Mouse (Mus musculus): ENCODE data around the gene 4930469K13Rik. TPM values are rescaled to one million over a fixed set of nuclear protein-coding genes. Genes with fewer than 3 reads are reported as not detected.

The 4930469K13Rik gene
- polyA plus RNA-seq, 1 experiment from 2014 or later, result 0.23 TPM

DNA sequence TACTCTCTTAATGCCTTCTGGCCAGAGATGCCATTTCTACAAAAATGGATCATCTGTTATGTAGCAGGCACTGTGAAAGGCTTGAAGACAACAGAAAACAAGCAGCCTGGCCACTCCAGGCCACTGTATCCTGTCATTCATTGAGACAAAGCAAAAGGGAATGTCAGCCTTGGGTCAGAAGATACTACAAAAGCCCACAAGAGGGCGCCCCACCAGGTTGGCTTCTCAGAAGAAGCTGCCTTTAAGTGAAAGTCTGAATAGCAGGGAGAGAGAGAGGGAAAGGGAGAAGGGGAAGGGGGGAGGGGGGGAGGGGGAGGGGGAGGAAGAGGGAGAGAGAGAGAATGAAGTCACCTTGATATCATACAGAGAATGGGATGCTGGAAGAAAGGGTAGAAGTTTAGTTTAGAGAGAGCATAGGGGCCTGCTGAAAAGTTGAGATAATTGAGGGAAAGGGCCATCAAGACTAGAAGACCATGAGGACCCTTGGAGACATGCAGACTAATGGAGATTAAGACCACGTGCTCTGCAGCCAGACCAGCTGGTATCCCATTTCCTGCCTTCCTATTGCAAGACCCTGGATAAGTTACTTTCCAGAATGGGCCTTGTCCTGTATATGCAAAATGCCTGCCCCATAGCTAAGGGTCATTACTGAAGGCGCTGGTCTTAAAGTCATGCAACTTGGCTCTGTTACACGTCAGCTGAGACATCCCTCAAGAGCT, 154.1 kb downstream of the 4930469K13Rik start:
- no peaks in the 10 kb centered on the region for H3K9me3 ChIP-seq
- H3K27me3 ChIP-seq (replicated peaks), result no peaks in the 10 kb centered on the region
- H3K4me3 ChIP-seq (replicated peaks), result no peak overlapping the region
- H3K4me1 ChIP-seq, result no peaks in the 10 kb centered on the region
- H3K27ac ChIP-seq, result no peak overlapping the region
- no peaks in the 10 kb centered on the region for H3K36me3 ChIP-seq
- no peak for ATAC-seq (ENCODE audit: insufficient read depth, low FRiP score, low read depth)
- WGBS, result 63% methylated on average over 4 of the region's 4 CpGs
- H3K4me2 ChIP-seq, result no peak overlapping the region
- H3K9ac ChIP-seq, result no peak overlapping the region

DNA sequence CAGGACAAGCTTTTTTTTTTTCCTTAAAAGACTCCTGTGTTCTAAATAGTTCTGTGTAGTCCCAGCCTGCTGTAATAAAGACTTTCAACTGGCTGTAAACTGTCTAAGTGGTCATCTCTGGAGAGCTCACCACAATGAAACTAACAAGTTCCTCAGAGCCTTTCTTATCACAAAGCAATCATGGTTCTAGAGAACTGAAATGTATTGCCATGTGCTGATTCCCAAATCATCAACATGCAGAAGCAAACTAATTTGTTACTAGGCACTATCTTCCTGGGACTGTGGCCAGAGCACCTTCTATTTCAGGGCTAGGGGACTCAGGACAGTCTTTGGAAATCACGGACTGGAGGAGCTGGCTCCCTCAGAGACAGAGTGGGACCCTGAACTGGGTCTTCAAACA, 154.8 kb downstream of the 4930469K13Rik start:
- Histone ChIP-seq H3K36me3 (no peaks in the 10 kb centered on the region), H3K27ac (no peak overlapping the region), H3K4me2 (no peak overlapping the region), H3K9ac (no peak overlapping the region), H3K27me3 (replicated peaks) (no peaks in the 10 kb centered on the region), H3K9me3 (no peaks in the 10 kb centered on the region), H3K4me1 (no peaks in the 10 kb centered on the region), H3K4me3 (replicated peaks) (no peak overlapping the region)
- 85% methylated on average over 1 of the region's 1 CpGs for WGBS
- no peak for ATAC-seq (ENCODE audit: insufficient read depth, low FRiP score, low read depth)

DNA sequence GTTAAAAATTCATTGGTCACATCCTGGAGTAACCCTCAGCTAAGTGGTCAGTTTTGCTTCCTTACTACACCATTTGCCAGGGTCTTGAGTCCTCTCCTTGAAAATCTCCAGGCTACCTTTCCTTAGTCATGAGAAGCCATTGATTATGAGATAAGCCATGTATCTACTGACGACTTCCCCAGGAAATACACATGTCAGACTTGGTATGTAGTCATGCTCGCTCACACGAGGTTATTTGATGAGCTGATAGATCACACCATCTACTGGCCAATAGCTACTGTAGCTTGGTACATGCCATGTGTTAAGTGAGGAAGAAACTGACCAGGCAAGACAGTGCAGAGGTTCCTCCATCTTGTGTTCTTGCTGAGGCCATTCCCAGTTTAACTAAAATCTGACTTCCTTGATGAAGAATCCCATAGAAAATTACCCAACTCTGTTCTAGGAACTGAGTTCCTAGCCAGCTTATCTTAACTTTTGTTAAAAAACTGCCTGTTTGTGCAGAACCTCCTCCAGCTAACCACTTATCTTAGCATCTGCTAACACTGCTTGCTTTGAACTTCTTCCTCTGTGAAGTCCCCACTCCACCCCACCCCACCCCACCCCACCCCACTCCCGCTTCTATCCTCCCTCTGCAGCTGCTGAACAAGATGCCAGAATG, 158.8 kb downstream of the 4930469K13Rik start:
- H3K9me3 ChIP-seq, result no peaks in the 10 kb centered on the region
- 61% methylated on average over 4 of the region's 4 CpGs for WGBS
- H3K27me3 ChIP-seq (replicated peaks), result no peaks in the 10 kb centered on the region
- no peaks in the 10 kb centered on the region for H3K36me3 ChIP-seq
- no peak overlapping the region for H3K4me2 ChIP-seq
- no peak for ATAC-seq (ENCODE audit: insufficient read depth, low FRiP score, low read depth)
- H3K4me3 ChIP-seq (replicated peaks), result no peak overlapping the region
- no peak overlapping the region for H3K27ac ChIP-seq
- H3K4me1 ChIP-seq, result no peaks in the 10 kb centered on the region
- H3K9ac ChIP-seq, result no peak overlapping the region

GRCm38 (mm10) chr11:33938561-33939274, 159.6 kb downstream of the 4930469K13Rik start:
- H3K9me3 ChIP-seq, result no peaks in the 10 kb centered on the region
- ATAC-seq (ENCODE audit: insufficient read depth, low FRiP score, low read depth), result no peak

GRCm38 (mm10) chr11:33937641-33938040, 160.7 kb downstream of the 4930469K13Rik start:
- H3K9ac ChIP-seq, result no peak overlapping the region
- no peak overlapping the region for H3K27ac ChIP-seq
- H3K4me3 ChIP-seq (replicated peaks), result no peak overlapping the region
- H3K4me1 ChIP-seq, result peaks cover 2% of the 10 kb centered on the region; the same call in 1 of the 2 replicates
- ATAC-seq (ENCODE audit: insufficient read depth, low FRiP score, low read depth), result no peak
- no peaks in the 10 kb centered on the region for H3K27me3 ChIP-seq (replicated peaks)
- 85% methylated on average over 8 of the region's 8 CpGs for WGBS
- no peak overlapping the region for H3K4me2 ChIP-seq
- no peaks in the 10 kb centered on the region for H3K36me3 ChIP-seq
- no peaks in the 10 kb centered on the region for H3K9me3 ChIP-seq

More at GRCm38 (mm10) chr11:33938561-33939274, 159.6 kb downstream of the 4930469K13Rik start:
- WGBS, result 52% methylated on average over 7 of the region's 7 CpGs
- Histone ChIP-seq H3K4me2 (no peak overlapping the region), H3K4me3 (replicated peaks) (no peak overlapping the region), H3K27ac (no peak overlapping the region), H3K4me1 (no peaks in the 10 kb centered on the region), H3K9ac (no peak overlapping the region), H3K36me3 (no peaks in the 10 kb centered on the region), H3K27me3 (replicated peaks) (no peaks in the 10 kb centered on the region)

- 58% methylated on average over 9 of the region's 9 CpGs for WGBS
- peaks cover 10% of the 10 kb centered on the region for H3K4me1 ChIP-seq
- H3K36me3 ChIP-seq, result no peaks in the 10 kb centered on the region
- H3K4me3 ChIP-seq (replicated peaks), result no peak overlapping the region
- ATAC-seq (ENCODE audit: insufficient read depth, low FRiP score, low read depth), result no peak
- H3K9ac ChIP-seq, result no peak overlapping the region
- no peak overlapping the region for H3K4me2 ChIP-seq
- H3K9me3 ChIP-seq, result no peaks in the 10 kb centered on the region
- no peak overlapping the region for H3K27ac ChIP-seq
- no peaks in the 10 kb centered on the region for H3K27me3 ChIP-seq (replicated peaks)
Measured at GRCm38 (mm10) chr11:33934286-33934685, 164.1 kb downstream of the 4930469K13Rik start.

- Histone ChIP-seq H3K36me3 (no peaks in the 10 kb centered on the region), H3K9me3 (no peaks in the 10 kb centered on the region), H3K27me3 (replicated peaks) (no peaks in the 10 kb centered on the region; the same call in 1 of the 2 replicates), H3K4me2 (peak overlapping the region; percentile 27), H3K27ac (0 out of 2 replicates have a peak overlapping the region, but pooled peaks have one; percentile 21), H3K9ac (no peak overlapping the region), H3K4me3 (replicated peaks) (no peak overlapping the region), H3K4me1 (peaks cover 12% of the 10 kb centered on the region)
- ATAC-seq (ENCODE audit: insufficient read depth, low FRiP score, low read depth), result no peak
- WGBS, result 40% methylated on average over 18 of the region's 18 CpGs
Measured at GRCm38 (mm10) chr11:33932386-33933111, 165.8 kb downstream of the 4930469K13Rik start.

- ATAC-seq (ENCODE audit: insufficient read depth, low FRiP score, low read depth), result peak; percentile 40; the same call in 1 of the 2 replicates
Measured at GRCm38 (mm10) chr11:33931836-33932385, 166.4 kb downstream of the 4930469K13Rik start.

DNA sequence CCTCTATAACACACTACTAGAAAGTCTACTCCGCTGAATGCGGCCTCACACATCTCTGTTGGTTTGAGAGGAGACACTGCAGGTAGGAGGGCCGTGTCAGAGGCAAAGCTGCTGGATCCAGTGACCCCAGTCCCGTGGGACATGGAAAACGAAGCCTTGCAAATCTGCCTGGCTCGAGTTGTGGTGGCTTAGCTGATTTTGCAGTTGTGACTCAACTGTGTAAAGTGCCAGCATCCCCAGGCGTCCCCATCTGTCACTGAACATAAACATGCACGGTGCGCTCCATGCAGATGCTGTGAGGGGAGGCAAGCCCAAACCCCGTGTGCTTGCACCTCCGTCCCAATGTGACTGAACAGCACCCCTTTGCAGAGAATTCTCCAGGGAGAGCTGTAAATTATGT, 168.9 kb downstream of the 4930469K13Rik start:
- Histone ChIP-seq H3K9me3 (no peaks in the 10 kb centered on the region), H3K4me1 (peaks cover 19% of the 10 kb centered on the region), H3K27me3 (replicated peaks) (no peaks in the 10 kb centered on the region; the same call in 1 of the 2 replicates), H3K9ac (no peak overlapping the region), H3K4me3 (replicated peaks) (no peak overlapping the region), H3K27ac (no peak overlapping the region), H3K4me2 (no peak overlapping the region), H3K36me3 (no peaks in the 10 kb centered on the region)
- 62% methylated on average over 11 of the region's 11 CpGs for WGBS
- no peak for ATAC-seq (ENCODE audit: insufficient read depth, low FRiP score, low read depth)

More at GRCm38 (mm10) chr11:33931836-33932385, 166.4 kb downstream of the 4930469K13Rik start:
- Histone ChIP-seq H3K36me3 (no peaks in the 10 kb centered on the region), H3K27ac (0 out of 2 replicates have a peak overlapping the region, but pooled peaks have one; percentile 21), H3K9me3 (no peaks in the 10 kb centered on the region), H3K4me2 (peak overlapping the region; percentile 27), H3K27me3 (replicated peaks) (no peaks in the 10 kb centered on the region; the same call in 1 of the 2 replicates), H3K9ac (no peak overlapping the region), H3K4me1 (peaks cover 14% of the 10 kb centered on the region), H3K4me3 (replicated peaks) (no peak overlapping the region)
- WGBS, result 13% methylated on average over 6 of the region's 10 CpGs

DNA sequence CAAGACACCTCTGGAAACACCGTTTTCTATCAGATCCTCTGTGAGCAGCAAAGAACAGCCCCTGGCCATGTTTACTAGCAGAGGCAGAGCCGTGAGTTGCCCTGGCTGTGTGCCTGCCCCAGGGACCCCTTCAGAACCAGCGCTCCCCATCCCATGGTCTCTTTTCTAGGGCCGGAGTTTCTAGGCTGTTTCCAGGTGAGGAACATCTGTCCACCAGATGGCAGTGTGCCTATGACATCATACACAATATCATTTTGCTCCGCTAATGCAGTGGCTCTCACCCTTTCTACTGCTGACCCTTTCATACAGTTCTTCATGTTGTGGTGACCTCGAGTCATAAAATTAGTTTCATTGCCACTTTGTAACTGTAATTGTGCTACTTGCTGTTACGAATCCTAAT, 169.7 kb downstream of the 4930469K13Rik start:
- no peaks in the 10 kb centered on the region for H3K36me3 ChIP-seq
- no peak overlapping the region for H3K4me3 ChIP-seq (replicated peaks)
- ATAC-seq (ENCODE audit: insufficient read depth, low FRiP score, low read depth), result no peak
- 30% methylated on average over 7 of the region's 7 CpGs for WGBS
- H3K4me1 ChIP-seq, result peaks cover 19% of the 10 kb centered on the region
- no peak overlapping the region for H3K4me2 ChIP-seq
- H3K9ac ChIP-seq, result no peak overlapping the region
- H3K9me3 ChIP-seq, result no peaks in the 10 kb centered on the region
- no peak overlapping the region for H3K27ac ChIP-seq
- H3K27me3 ChIP-seq (replicated peaks), result no peaks in the 10 kb centered on the region; the same call in 1 of the 2 replicates

DNA sequence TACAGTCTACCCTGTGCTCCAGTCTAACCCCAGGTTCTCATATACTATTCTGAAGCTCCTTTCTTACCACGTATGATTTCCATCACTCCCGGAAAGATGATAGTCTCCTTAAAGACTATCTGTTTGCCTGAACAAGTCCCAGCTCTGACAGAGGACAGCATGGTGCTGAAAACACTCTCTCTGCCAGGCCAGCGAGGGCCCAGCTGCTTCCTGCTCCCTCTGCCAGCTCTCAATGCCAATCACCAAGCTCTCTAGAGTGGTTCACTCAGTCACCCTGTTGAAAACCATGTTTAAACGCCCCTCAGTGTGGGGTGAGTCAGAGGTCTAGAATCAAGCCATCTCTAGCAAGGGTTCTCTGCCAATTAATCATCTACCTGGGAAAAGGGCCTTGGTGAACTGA, 170.5 kb downstream of the 4930469K13Rik start:
- H3K4me3 ChIP-seq (replicated peaks), result no peak overlapping the region
- H3K36me3 ChIP-seq, result no peaks in the 10 kb centered on the region
- H3K4me1 ChIP-seq, result peaks cover 19% of the 10 kb centered on the region
- no peaks in the 10 kb centered on the region; the same call in 1 of the 2 replicates for H3K27me3 ChIP-seq (replicated peaks)
- no peak for ATAC-seq (ENCODE audit: insufficient read depth, low FRiP score, low read depth)
- H3K9ac ChIP-seq, result no peak overlapping the region
- no peak overlapping the region for H3K4me2 ChIP-seq
- WGBS, result 76% methylated on average over 4 of the region's 4 CpGs
- no peaks in the 10 kb centered on the region for H3K9me3 ChIP-seq
- H3K27ac ChIP-seq, result no peak overlapping the region

All from stomach, embryonic 15.5 days (tissue).